Mouse (Mus musculus) erythroblast, embryonic 14.5 days (primary cell): Measurements from ENCODE around the gene Ints7.

Source experiments
- GATA1 ChIP-seq: IDR thresholded peaks from 2 replicates; pipeline ENCODE4 v1.6.1; 2012; ENCODE audit warnings: low read length, inconsistent platforms, mixed read lengths
- TAL1 ChIP-seq: IDR thresholded peaks from 3 replicates; pipeline ENCODE4 v1.6.1; 2012; ENCODE audit warnings: low read length, inconsistent platforms, mixed read lengths

GRCm38 (mm10) chr1:191604690-191605089, 29.3 kb downstream of the Ints7 start:
- TF ChIP-seq GATA1 (no peak), TAL1 (no peak)
